ENCODE assay signal across 31 mouse cellular contexts in genomic region chr8:123428343-123428893, GRCm38 (mm10). TPM values are rescaled to one million over a fixed set of nuclear protein-coding genes. Genes with fewer than 3 reads are reported as not detected.
"Had no signal": no experiment of that assay in that cellular context is flagged by ENCODE, and none has a peak within 500 bp of the region (broad histone marks: within the 10 kb centered on the region; RNA-seq: fewer than 3 reads in every experiment).

No protein-coding gene starts in this region.

- H3K4me1 ChIP-seq: heart, embryonic 13.5 days; heart, embryonic 15.5 days; hindbrain, embryonic 13.5 days; hindbrain, embryonic 15.5 days; limb, embryonic 10.5 days; limb, embryonic 12.5 days; liver, embryonic 12.5 days had no signal

- DNase-seq: gastrocnemius, postnatal 14 days; gastrocnemius, postnatal 36 days; heart, adult 11 months; heart, adult 2 months; heart, postnatal 14 days; heart, postnatal 36 days; kidney, adult 11 months; kidney, adult 2 months; kidney, postnatal 10 days; kidney, postnatal 25 days; kidney, postnatal 4 days had no signal

- H3K27me3 ChIP-seq: heart, embryonic 13.5 days; heart, embryonic 15.5 days; hindbrain, embryonic 13.5 days; hindbrain, embryonic 15.5 days; limb, embryonic 12.5 days; liver, embryonic 12.5 days had no signal

- ATAC-seq: hindbrain, postnatal 0 days; intestine, embryonic 16.5 days; liver, embryonic 12.5 days had no signal

- H3K27ac ChIP-seq: heart, adult 2 months; heart, embryonic 13.5 days; heart, embryonic 15.5 days; hindbrain, embryonic 13.5 days; hindbrain, embryonic 15.5 days; hindbrain, postnatal 0 days; layer of hippocampus, adult 2 months; left cerebral cortex, adult 2 months; limb, embryonic 10.5 days; limb, embryonic 12.5 days; liver, embryonic 12.5 days had no signal

- H3K4me2 ChIP-seq: heart, embryonic 11.5 days; heart, embryonic 13.5 days; heart, embryonic 15.5 days; hindbrain, embryonic 13.5 days; hindbrain, embryonic 15.5 days; limb, embryonic 12.5 days; liver, embryonic 12.5 days had no signal

- H3K36me3 ChIP-seq: heart, embryonic 15.5 days; limb, embryonic 10.5 days; limb, embryonic 12.5 days had no signal

- H3K9ac ChIP-seq: heart, embryonic 13.5 days; heart, embryonic 15.5 days; hindbrain, embryonic 13.5 days; hindbrain, embryonic 15.5 days; limb, embryonic 12.5 days; liver, embryonic 12.5 days had no signal

- H3K4me3 ChIP-seq: heart, adult 2 months; heart, embryonic 13.5 days; heart, embryonic 15.5 days; hindbrain, embryonic 13.5 days; hindbrain, embryonic 15.5 days; layer of hippocampus, adult 2 months; left cerebral cortex, adult 2 months; limb, embryonic 10.5 days; limb, embryonic 12.5 days; liver, embryonic 12.5 days had no signal

RNA-seq across cellular contexts. Expression of gene Tubb3, which starts 17.2 kb away (rescaled TPM):
- total RNA-seq: gastrocnemius, adult 18-20 months; liver, adult 2 months had no signal
- polyA plus RNA-seq: liver, adult 2 months had no signal

RNA-seq across cellular contexts. Expression of gene Mc1r, which starts 21.5 kb away (rescaled TPM):
- total RNA-seq: gastrocnemius, adult 18-20 months; gastrocnemius, postnatal 14 days; gastrocnemius, postnatal 36 days; heart, adult 2 months; heart, postnatal 14 days; heart, postnatal 36 days; hematopoietic stem cell, adult 5-6 weeks; hindbrain, postnatal 0 days; layer of hippocampus, adult 2 months; liver, adult 2 months had no signal
- polyA plus RNA-seq: gonadal fat pad, adult 2 months; heart, adult 2 months; heart, embryonic 11.5 days; heart, embryonic 13.5 days; heart, embryonic 15.5 days; heart, postnatal 0 days; intestine, embryonic 14.5 days; intestine, embryonic 16.5 days; kidney, adult 2 months; kidney, embryonic 14.5 days; kidney, embryonic 16.5 days; limb, embryonic 10.5 days; limb, embryonic 12.5 days; liver, adult 2 months; liver, embryonic 12.5 days had no signal
